Mouse (Mus musculus) adrenal gland, postnatal 4 days (tissue): ENCODE data around the gene Kif6. TPM values are rescaled to one million over a fixed set of nuclear protein-coding genes. Genes with fewer than 3 reads are reported as not detected.

ENCODE experiments used
- DNase-seq, 2 experiments: peaks; one replicate each; pipeline ENCODE4 v3.0.0; 2021 to 2022; ENCODE audit warnings: low spot score in 2 of 2, mixed read lengths in 2 of 2
- total RNA-seq, 2 experiments: library from RNA; stranded (reverse); gene quantifications; 2 replicates each; pipeline ENCODE4 v1.2.3; 2021

Kif6 gene
- total RNA-seq, 2 experiments from 2014 or later: 0.79 to 2.0 TPM

GRCm38 (mm10) chr17:49834044-49834545 lies 219.2 kb downstream of the Kif6 start:
- DNase-seq: no peak

DNA sequence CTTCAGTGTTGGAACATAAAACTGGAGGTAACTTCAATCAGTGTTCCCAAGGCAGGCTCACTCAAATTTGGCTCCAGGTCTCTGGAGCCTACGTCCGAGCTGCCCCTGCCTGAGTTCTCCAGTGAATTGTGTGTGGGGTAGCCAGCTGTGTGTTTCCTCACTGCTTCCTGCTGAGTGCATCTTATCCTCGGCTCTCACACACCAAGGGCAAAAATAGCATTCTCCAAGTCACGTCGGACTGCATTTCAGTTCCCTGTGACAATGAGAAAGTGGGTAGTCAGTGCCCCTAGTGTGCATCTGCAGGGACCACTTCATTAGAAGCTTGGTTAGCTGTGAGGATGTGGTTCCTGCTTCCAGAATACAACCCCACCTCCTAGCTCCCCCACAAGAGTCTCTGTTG lies 222.5 kb downstream of the Kif6 start:
- no peak for DNase-seq

- no peak for DNase-seq
Observed at GRCm38 (mm10) chr17:49839243-49839642, 224.3 kb downstream of the Kif6 start.

GRCm38 (mm10) chr17:49851210-49851609 lies 236.3 kb downstream of the Kif6 start:
- DNase-seq: no peak

DNA sequence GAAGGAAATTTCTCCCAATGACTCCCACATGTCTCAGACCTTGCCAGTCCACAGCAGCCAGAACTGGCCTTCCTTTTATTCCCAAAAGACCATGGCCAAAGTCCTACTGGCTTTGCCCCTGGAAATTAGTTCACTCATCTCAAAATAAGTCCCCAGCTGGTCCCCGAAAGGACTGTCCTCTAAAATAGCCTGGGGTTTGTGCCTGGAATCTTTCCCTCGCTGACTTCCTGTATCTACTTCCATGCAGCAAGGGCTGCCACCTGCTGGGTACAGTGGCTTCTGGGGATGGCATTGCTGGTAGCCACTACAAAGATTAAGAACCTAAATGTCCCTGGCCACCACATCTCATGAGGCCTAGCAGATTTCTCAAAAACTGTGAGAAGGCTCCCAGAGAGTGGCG lies 237.2 kb downstream of the Kif6 start:
- no peak for DNase-seq

- no peak for DNase-seq
Observed at GRCm38 (mm10) chr17:49855785-49856184, 240.8 kb downstream of the Kif6 start.

GRCm38 (mm10) chr17:49860057-49860816 lies 245.3 kb downstream of the Kif6 start:
- DNase-seq: no peak

- DNase-seq: no peak
Observed at GRCm38 (mm10) chr17:49863597-49863996, 248.7 kb downstream of the Kif6 start.

DNA sequence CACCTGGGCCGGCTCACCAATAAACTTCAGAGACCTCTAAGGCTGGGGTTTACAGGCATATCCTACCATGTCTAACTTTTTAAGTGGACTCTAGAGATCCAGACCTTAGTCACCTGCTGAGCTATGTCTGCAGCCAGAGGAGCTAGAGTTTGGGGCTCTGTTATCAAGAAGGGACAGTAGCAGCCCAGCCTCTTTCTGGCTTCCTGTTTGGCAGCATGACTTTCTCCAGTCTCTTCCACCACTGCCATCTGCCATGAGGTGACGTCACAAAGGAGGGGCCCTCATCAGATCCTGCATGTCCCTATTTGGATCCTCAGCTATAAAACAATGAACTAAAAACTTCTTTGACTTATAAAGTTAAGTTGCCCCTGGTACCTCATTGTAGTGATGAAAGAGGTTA lies 250.7 kb downstream of the Kif6 start:
- no peak for DNase-seq

GRCm38 (mm10) chr17:49866653-49867215 lies 251.8 kb downstream of the Kif6 start:
- DNase-seq: no peak

- DNase-seq: no peak
Observed at GRCm38 (mm10) chr17:49867321-49868137, 252.6 kb downstream of the Kif6 start.

DNA sequence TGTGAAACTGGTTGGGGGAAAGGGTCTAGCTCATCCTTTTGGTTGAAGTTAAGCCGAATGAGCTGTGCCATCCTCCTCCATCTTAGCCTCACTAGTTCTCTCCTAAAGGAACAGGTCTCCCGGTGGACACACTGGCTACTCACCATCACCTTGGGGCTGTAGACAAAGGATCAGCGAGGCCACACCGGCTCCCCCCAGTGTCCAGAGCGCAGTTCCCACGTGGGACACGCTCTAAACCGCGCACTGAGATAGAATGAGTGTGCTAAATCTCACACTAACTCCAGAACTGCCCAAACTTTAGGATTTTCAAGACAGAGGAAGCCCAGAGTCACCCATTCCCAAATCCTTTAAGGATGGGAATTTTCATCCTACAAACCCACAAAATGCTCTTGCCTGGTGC lies 254.3 kb downstream of the Kif6 start:
- no peak for DNase-seq

- DNase-seq: no peak
Observed at GRCm38 (mm10) chr17:49872305-49872704, 257.4 kb downstream of the Kif6 start.

- no peak for DNase-seq
Observed at GRCm38 (mm10) chr17:49874746-49875145, 259.8 kb downstream of the Kif6 start.

DNA sequence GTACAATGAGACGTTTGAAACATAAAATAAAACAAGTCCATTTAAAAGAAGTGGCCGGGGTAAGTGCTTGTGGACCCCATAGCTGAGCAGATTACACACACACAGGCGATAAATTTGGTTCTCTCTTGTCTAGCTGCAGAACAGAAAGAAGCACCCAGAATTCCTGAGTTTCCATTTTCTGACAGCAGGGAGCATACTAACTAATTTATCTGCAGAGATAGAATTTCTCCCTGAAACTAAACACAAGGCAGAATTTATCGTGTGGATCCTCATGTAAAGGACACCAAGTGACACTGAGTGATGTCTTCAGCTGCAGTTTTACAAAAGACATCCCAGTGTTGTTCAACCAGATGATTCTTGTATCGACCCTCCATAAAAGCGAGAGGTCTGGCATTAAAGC lies 260.5 kb downstream of the Kif6 start:
- no peak for DNase-seq

- DNase-seq: no peak
Observed at GRCm38 (mm10) chr17:49875939-49876651, 261.2 kb downstream of the Kif6 start.

GRCm38 (mm10) chr17:49880919-49881744 lies 266.2 kb downstream of the Kif6 start:
- no peak for DNase-seq

DNA sequence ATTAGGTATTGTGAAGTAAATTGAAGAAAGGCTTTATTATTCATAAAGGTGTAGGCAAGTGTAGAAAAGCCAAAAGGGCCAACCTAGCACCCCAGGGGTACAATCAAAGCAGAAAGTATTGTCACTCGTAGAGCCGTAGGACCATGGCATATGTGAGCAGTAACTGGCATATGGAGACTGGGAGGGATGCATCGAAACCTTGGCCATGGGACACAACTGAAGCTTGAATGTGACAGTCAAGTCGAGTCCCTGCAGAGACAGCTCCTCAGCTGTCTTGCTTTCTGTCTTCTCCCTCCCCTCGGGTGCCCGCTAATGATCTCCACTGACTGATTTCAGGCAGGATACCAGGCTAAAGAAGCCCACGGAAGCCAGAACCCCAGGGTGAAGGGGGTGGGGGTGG lies 266.9 kb downstream of the Kif6 start:
- no peak for DNase-seq

GRCm38 (mm10) chr17:49883136-49883755 lies 268.3 kb downstream of the Kif6 start:
- DNase-seq: no peak

DNA sequence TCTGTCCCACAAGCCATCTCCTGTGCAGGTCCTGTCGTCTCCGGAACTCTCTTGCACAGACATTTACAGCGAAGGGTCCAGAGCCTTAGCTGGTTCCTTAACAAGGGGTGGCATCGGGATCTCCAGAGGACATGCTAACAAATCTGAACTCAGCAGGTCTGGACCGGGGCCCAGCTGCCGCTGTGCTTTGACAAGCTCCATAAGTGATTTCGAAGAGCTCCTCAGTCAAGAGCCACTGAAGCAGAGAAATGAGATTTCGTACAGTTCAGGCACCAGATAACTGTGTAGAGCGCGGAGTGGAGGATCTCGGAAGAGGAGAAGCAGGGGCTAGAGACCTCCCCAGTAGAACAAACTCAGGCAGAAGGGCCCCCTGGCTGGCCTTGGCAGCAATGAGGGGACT lies 270.1 kb downstream of the Kif6 start:
- no peak for DNase-seq
